Mouse (Mus musculus) kidney, embryonic 14.5 days (tissue): ENCODE data around the gene Lpp. TPM values are rescaled to one million over a fixed set of nuclear protein-coding genes. Genes with fewer than 3 reads are reported as not detected.

ENCODE experiments used
- ATAC-seq: fragments of 200-750 bp; cut with Nextera tagmentation; 2 replicates; pipeline ENCODE4 v1.8.0; 2017; ENCODE audit warnings: moderate number of reproducible peaks, mild to moderate bottlenecking, moderate TSS enrichment, moderate library complexity; ENCODE audit not compliant: low FRiP score, low TSS enrichment
- H3K27ac ChIP-seq: fragments of 300-500 bp; sonication (generic); 2 replicates; pipeline ENCODE4 v1.5.1; 2014; ENCODE audit warnings: low read depth, mild to moderate bottlenecking, low read length, moderate library complexity, mixed read lengths
- H3K27me3 ChIP-seq: fragments of 300-500 bp; sonication (generic); 2 replicates; pipeline ENCODE4 v1.6.1; 2014; ENCODE audit warnings: mild to moderate bottlenecking, low read length; ENCODE audit not compliant: control insufficient read depth, insufficient read depth
- H3K36me3 ChIP-seq: fragments of 300-500 bp; sonication (generic); 2 replicates; pipeline ENCODE4 v1.6.1; 2014; ENCODE audit warnings: low read length, mixed read lengths; ENCODE audit not compliant: control insufficient read depth, insufficient read depth
- H3K4me1 ChIP-seq: fragments of 300-500 bp; sonication (generic); 2 replicates; pipeline ENCODE4 v1.6.1; 2014; ENCODE audit warnings: low read length, mixed read lengths; ENCODE audit not compliant: control insufficient read depth, insufficient read depth
- H3K4me2 ChIP-seq: fragments of 300-500 bp; sonication (generic); replicated peaks from 2 replicates; pipeline ENCODE4 v1.6.1; 2014; ENCODE audit warnings: low read depth, mild to moderate bottlenecking, low read length
- H3K4me3 ChIP-seq: fragments of 300-500 bp; sonication (generic); 2 replicates; pipeline ENCODE4 v1.5.1; 2014; ENCODE audit warnings: mild to moderate bottlenecking, low read length
- H3K9ac ChIP-seq: fragments of 300-500 bp; sonication (generic); 2 replicates; pipeline ENCODE4 v1.6.1; 2014; ENCODE audit warnings: low read depth, mild to moderate bottlenecking, low read length, moderate library complexity
- H3K9me3 ChIP-seq: fragments of 300-500 bp; sonication (generic); 2 replicates; pipeline ENCODE4 v1.6.1; 2016; ENCODE audit warnings: low read length; ENCODE audit not compliant: control insufficient read depth
- WGBS: fragments of 180-500 bp; shearing (Covaris S2); extraction: QIAGEN DNeasy Blood & Tissue Kit; methylation state at CpG from one replicate; pipeline ENCODE4 v1.1.7; 2014; 5-methylcytosine and 5-hydroxymethylcytosine counted together
- polyA plus RNA-seq: library from polyadenylated mRNA; unstranded; fragments of >200 nt; fragmentation: Nextera tagmentation; extraction: Ambion mirVana; gene quantifications from 2 replicates; pipeline ENCODE4 v1.2.1, GENCODE M21; 2014

Lpp gene
- polyA plus RNA-seq, 1 experiment from 2014 or later = 49.2 TPM

- 86% methylated on average over 7 of the region's 7 CpGs for whole genome bisulfite sequencing
- H3K9ac ChIP-seq = no peak overlapping the region
- no peak overlapping the region for H3K4me2 ChIP-seq
- no peak overlapping the region for H3K4me3 ChIP-seq
- H3K36me3 ChIP-seq = no peaks in the 10 kb centered on the region
- no peak overlapping the region for H3K27ac ChIP-seq
- no peaks in the 10 kb centered on the region for H3K4me1 ChIP-seq
- no peak for ATAC-seq
- H3K27me3 ChIP-seq = no peaks in the 10 kb centered on the region
- no peaks in the 10 kb centered on the region for H3K9me3 ChIP-seq
These were observed 467.1 kb downstream of the Lpp start for GRCm38 (mm10) chr16:24860445-24860844.

- no peaks in the 10 kb centered on the region for H3K9me3 ChIP-seq
- no peak overlapping the region for H3K9ac ChIP-seq
- no peaks in the 10 kb centered on the region for H3K27me3 ChIP-seq
- H3K4me2 ChIP-seq = no peak overlapping the region
- 87% methylated on average over 5 of the region's 5 CpGs for WGBS
- H3K27ac ChIP-seq = no peak overlapping the region
- no peak overlapping the region for H3K4me3 ChIP-seq
- no peaks in the 10 kb centered on the region for H3K36me3 ChIP-seq
- no peaks in the 10 kb centered on the region for H3K4me1 ChIP-seq
- no peak for ATAC-seq
These were observed 468.1 kb downstream of the Lpp start for GRCm38 (mm10) chr16:24861374-24861773.

- Histone ChIP-seq H3K27me3 (no peaks in the 10 kb centered on the region), H3K27ac (no peak overlapping the region), H3K4me2 (no peak overlapping the region), H3K4me1 (no peaks in the 10 kb centered on the region), H3K36me3 (no peaks in the 10 kb centered on the region), H3K4me3 (no peak overlapping the region), H3K9ac (no peak overlapping the region), H3K9me3 (peaks cover 5% of the 10 kb centered on the region)
- 69% methylated on average over 4 of the region's 4 CpGs for WGBS
- no peak for ATAC-seq
These were observed 480.9 kb downstream of the Lpp start for GRCm38 (mm10) chr16:24874235-24874634.

DNA sequence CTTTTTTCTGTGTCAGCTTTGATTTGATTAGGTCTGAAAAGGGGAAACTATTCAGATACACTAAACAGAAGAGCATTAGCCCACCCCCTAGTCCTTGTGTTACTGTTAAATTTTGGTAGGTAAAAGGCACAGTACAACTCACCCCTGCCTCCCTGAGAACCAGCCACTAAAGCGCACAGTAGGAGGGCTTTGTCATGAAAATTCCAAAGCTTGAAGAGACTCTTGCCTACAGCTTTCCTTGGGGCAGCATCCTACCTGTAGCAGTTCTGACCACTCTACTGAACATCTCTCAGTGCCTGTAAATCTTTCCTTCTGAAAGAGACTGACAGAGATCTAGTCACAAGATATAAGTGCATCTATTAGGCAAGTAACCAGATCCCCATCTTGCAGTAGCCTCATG, 482.4 kb downstream of the Lpp start:
- no peak overlapping the region for H3K9ac ChIP-seq
- no peaks in the 10 kb centered on the region for H3K4me1 ChIP-seq
- no peak overlapping the region for H3K4me2 ChIP-seq
- H3K9me3 ChIP-seq = peaks cover 5% of the 10 kb centered on the region
- ATAC-seq = no peak
- H3K27ac ChIP-seq = no peak overlapping the region
- H3K4me3 ChIP-seq = no peak overlapping the region
- H3K36me3 ChIP-seq = no peaks in the 10 kb centered on the region
- 81% methylated on average over 1 of the region's 1 CpGs for WGBS
- H3K27me3 ChIP-seq = no peaks in the 10 kb centered on the region

GRCm38 (mm10) chr16:24878977-24879376, 485.7 kb downstream of the Lpp start:
- ATAC-seq = no peak
- Histone ChIP-seq H3K36me3 (no peaks in the 10 kb centered on the region), H3K9me3 (no peaks in the 10 kb centered on the region), H3K4me2 (no peak overlapping the region), H3K9ac (no peak overlapping the region), H3K27ac (no peak overlapping the region), H3K27me3 (no peaks in the 10 kb centered on the region), H3K4me3 (no peak overlapping the region), H3K4me1 (no peaks in the 10 kb centered on the region)
- 81% methylated on average over 4 of the region's 4 CpGs for WGBS

GRCm38 (mm10) chr16:24880698-24881097, 487.4 kb downstream of the Lpp start:
- H3K4me2 ChIP-seq = no peak overlapping the region
- H3K4me3 ChIP-seq = no peak overlapping the region
- H3K36me3 ChIP-seq = no peaks in the 10 kb centered on the region
- WGBS = 71% methylated on average over 8 of the region's 8 CpGs
- ATAC-seq = no peak
- H3K9ac ChIP-seq = no peak overlapping the region
- no peaks in the 10 kb centered on the region for H3K9me3 ChIP-seq
- H3K27ac ChIP-seq = no peak overlapping the region
- no peaks in the 10 kb centered on the region for H3K4me1 ChIP-seq
- no peaks in the 10 kb centered on the region for H3K27me3 ChIP-seq

DNA sequence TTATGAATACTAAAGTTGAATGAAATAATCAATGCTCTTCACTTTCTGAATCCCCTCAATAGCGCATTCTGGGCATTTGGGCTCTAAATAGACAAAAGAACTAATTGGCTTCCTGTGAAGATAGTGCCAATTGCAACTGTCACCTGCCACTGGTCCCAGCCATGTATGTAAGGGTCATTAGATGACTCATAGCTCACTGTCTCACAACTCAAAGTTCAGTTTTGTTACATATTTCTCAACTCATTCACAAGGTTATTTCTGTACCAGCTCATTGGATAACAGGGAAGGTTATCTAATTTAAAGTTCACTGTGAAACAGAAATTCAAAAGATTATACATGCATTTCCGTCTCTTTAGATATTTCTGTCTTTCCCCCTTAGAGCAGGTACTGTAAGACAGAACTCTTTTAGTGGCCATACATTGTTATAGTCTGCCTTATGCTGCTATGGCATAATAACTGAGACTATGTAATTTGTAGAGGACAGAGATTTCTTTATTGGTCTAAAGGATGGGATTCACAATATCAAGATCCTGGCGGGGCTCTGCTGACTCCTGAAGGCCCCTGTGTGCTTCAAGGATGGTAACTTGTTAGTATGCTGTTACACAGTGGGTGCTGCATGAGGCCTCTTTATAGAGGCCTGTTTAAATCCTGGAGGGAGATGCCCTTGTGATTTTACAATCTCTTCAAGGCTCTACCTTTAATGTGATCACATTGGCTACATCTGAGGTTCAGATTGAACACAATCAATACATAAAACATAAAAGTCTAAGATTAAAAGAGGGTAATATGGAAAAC, 488.9 kb downstream of the Lpp start:
- no peak overlapping the region for H3K27ac ChIP-seq
- H3K27me3 ChIP-seq = no peaks in the 10 kb centered on the region
- no peaks in the 10 kb centered on the region for H3K9me3 ChIP-seq
- no peak for ATAC-seq
- 91% methylated on average over 3 of the region's 3 CpGs for WGBS
- no peak overlapping the region for H3K4me2 ChIP-seq
- H3K4me1 ChIP-seq = peaks cover 12% of the 10 kb centered on the region
- no peak overlapping the region for H3K4me3 ChIP-seq
- no peaks in the 10 kb centered on the region for H3K36me3 ChIP-seq
- no peak overlapping the region for H3K9ac ChIP-seq

DNA sequence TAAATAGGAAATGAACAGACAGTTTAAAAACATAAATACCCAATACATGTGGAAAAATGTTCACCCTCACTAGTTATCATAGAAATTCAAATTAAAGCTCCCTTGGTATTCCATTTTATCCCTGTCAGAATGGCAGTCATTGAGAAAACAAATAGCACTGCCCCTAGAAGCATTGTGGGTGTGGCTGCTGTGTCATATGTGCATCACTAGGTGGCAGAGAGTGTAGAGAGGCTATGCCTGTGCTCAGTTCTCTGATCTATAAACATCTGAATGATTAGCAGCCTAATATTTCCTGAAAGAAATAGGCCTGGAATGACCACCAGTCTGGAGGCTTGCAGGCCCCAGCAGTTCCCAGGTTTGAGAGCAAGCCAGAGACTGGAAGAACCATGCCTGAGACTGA, 490.7 kb downstream of the Lpp start:
- peaks cover 12% of the 10 kb centered on the region for H3K4me1 ChIP-seq
- H3K36me3 ChIP-seq = no peaks in the 10 kb centered on the region
- H3K27ac ChIP-seq = no peak overlapping the region
- no peaks in the 10 kb centered on the region for H3K9me3 ChIP-seq
- H3K9ac ChIP-seq = no peak overlapping the region
- no peaks in the 10 kb centered on the region for H3K27me3 ChIP-seq
- no peak overlapping the region for H3K4me3 ChIP-seq
- no peak overlapping the region for H3K4me2 ChIP-seq
- no peak for ATAC-seq

GRCm38 (mm10) chr16:24886346-24886745, 493.0 kb downstream of the Lpp start:
- WGBS = 40% methylated on average over 3 of the region's 3 CpGs

More at GRCm38 (mm10) chr16:24886346-24886745, 493.0 kb downstream of the Lpp start:
- H3K4me3 ChIP-seq = no peak overlapping the region
- no peak overlapping the region for H3K27ac ChIP-seq
- no peak overlapping the region for H3K4me2 ChIP-seq
- no peaks in the 10 kb centered on the region for H3K36me3 ChIP-seq
- H3K4me1 ChIP-seq = peaks cover 12% of the 10 kb centered on the region
- no peak overlapping the region for H3K9ac ChIP-seq
- no peak for ATAC-seq
- no peaks in the 10 kb centered on the region for H3K9me3 ChIP-seq
- H3K27me3 ChIP-seq = no peaks in the 10 kb centered on the region
